Mouse (Mus musculus): ENCODE results near the gene Cldn14. TPM values are rescaled to one million over a fixed set of nuclear protein-coding genes. Genes with fewer than 3 reads are reported as not detected.
A peak's percentile ranks its signal among the peaks of the same experiment; 100 is the strongest.

Cldn14 gene
- polyA plus RNA-seq (2011; ENCODE audit: insufficient read depth, insufficient read length, low read depth, missing spikeins) = 0.42 TPM in 1 of 2 replicates, not detected in the other

GRCm38 (mm10) chr16:94008737-94009136 lies at the start of gene Cldn14:
Cldn14 (minus strand) TSS chr16:94008837.
- peak within 1 kb of the TSS; percentile 69; the same call in 1 of the 2 replicates for H3K27ac ChIP-seq (ENCODE audit: insufficient read depth, low read length)
- peak within 1 kb of the TSS; percentile 32; the same call in 1 of the 2 replicates for H3K9ac ChIP-seq (ENCODE audit: low read depth, poor library complexity, severe bottlenecking)
- H3K36me3 ChIP-seq (ENCODE audit: control insufficient read depth, insufficient read depth, low read length, poor library complexity, severe bottlenecking) = no peaks in the 10 kb centered on the region
- TF ChIP-seq EP300 (IDR thresholded peaks at IDR 0.05; ENCODE audit: insufficient read depth, low read depth, low read length) (no peak), POLR2A (IDR thresholded peaks at IDR 0.05; ENCODE audit: insufficient read depth, low read length) (no peak), CTCF (IDR thresholded peaks at IDR 0.05; ENCODE audit: low read depth, low read length) (no peak)
- no peaks in the 10 kb centered on the region for H3K27me3 ChIP-seq (ENCODE audit: control insufficient read depth, insufficient read depth, low read length, poor library complexity, severe bottlenecking)
- H3K4me1 ChIP-seq (ENCODE audit: control insufficient read depth, insufficient read depth, low read length) = peaks cover 6% of the 10 kb centered on the region
- H3K9me3 ChIP-seq (replicated peaks; ENCODE audit: control insufficient read depth, insufficient read depth, low read length, poor library complexity, severe bottlenecking) = no peaks in the 10 kb centered on the region
- no peak within 1 kb of the TSS for H3K4me3 ChIP-seq (ENCODE audit: low read depth, low read length)

GRCm38 (mm10) chr16:94055576-94055975 lies 46.9 kb upstream of the Cldn14 start:
- no peaks in the 10 kb centered on the region for H3K27me3 ChIP-seq (ENCODE audit: control insufficient read depth, insufficient read depth, low read length, poor library complexity, severe bottlenecking)
- no peak overlapping the region for H3K9ac ChIP-seq (ENCODE audit: low read depth, poor library complexity, severe bottlenecking)

GRCm38 (mm10) chr16:94055176-94055575 lies 46.5 kb upstream of the Cldn14 start:
- H3K27ac ChIP-seq (ENCODE audit: insufficient read depth, low read length) = no peak overlapping the region

More at GRCm38 (mm10) chr16:94055576-94055975, 46.9 kb upstream of the Cldn14 start:
- peaks cover 3% of the 10 kb centered on the region for H3K4me1 ChIP-seq (ENCODE audit: control insufficient read depth, insufficient read depth, low read length)
- H3K4me3 ChIP-seq (ENCODE audit: low read depth, low read length) = no peak overlapping the region
- H3K27ac ChIP-seq (ENCODE audit: insufficient read depth, low read length) = no peak overlapping the region
- no peaks in the 10 kb centered on the region for H3K36me3 ChIP-seq (ENCODE audit: control insufficient read depth, insufficient read depth, low read length, poor library complexity, severe bottlenecking)
- TF ChIP-seq EP300 (IDR thresholded peaks at IDR 0.05; ENCODE audit: insufficient read depth, low read depth, low read length) (no peak), POLR2A (IDR thresholded peaks at IDR 0.05; ENCODE audit: insufficient read depth, low read length) (no peak), CTCF (IDR thresholded peaks at IDR 0.05; ENCODE audit: low read depth, low read length) (no peak)
- H3K9me3 ChIP-seq (replicated peaks; ENCODE audit: control insufficient read depth, insufficient read depth, low read length, poor library complexity, severe bottlenecking) = no peaks in the 10 kb centered on the region

GRCm38 (mm10) chr16:94050368-94050767 lies 41.7 kb upstream of the Cldn14 start:
- H3K27me3 ChIP-seq (ENCODE audit: control insufficient read depth, insufficient read depth, low read length, poor library complexity, severe bottlenecking) = no peaks in the 10 kb centered on the region
- no peak overlapping the region for H3K9ac ChIP-seq (ENCODE audit: low read depth, poor library complexity, severe bottlenecking)
- H3K36me3 ChIP-seq (ENCODE audit: control insufficient read depth, insufficient read depth, low read length, poor library complexity, severe bottlenecking) = no peaks in the 10 kb centered on the region
- no peaks in the 10 kb centered on the region for H3K9me3 ChIP-seq (replicated peaks; ENCODE audit: control insufficient read depth, insufficient read depth, low read length, poor library complexity, severe bottlenecking)
- no peak overlapping the region for H3K4me3 ChIP-seq (ENCODE audit: low read depth, low read length)
- TF ChIP-seq POLR2A (IDR thresholded peaks at IDR 0.05; ENCODE audit: insufficient read depth, low read length) (no peak), CTCF (IDR thresholded peaks at IDR 0.05; ENCODE audit: low read depth, low read length) (no peak)
- H3K4me1 ChIP-seq (ENCODE audit: control insufficient read depth, insufficient read depth, low read length) = no peaks in the 10 kb centered on the region
- H3K27ac ChIP-seq (ENCODE audit: insufficient read depth, low read length) = no peak overlapping the region

More at GRCm38 (mm10) chr16:94055176-94055575, 46.5 kb upstream of the Cldn14 start:
- TF ChIP-seq POLR2A (IDR thresholded peaks at IDR 0.05; ENCODE audit: insufficient read depth, low read length) = no peak
- no peak for TF ChIP-seq CTCF (IDR thresholded peaks at IDR 0.05; ENCODE audit: low read depth, low read length)
- TF ChIP-seq EP300 (IDR thresholded peaks at IDR 0.05; ENCODE audit: insufficient read depth, low read depth, low read length) = no peak
- Histone ChIP-seq H3K9me3 (replicated peaks; ENCODE audit: control insufficient read depth, insufficient read depth, low read length, poor library complexity, severe bottlenecking) (no peaks in the 10 kb centered on the region), H3K4me3 (ENCODE audit: low read depth, low read length) (no peak overlapping the region), H3K36me3 (ENCODE audit: control insufficient read depth, insufficient read depth, low read length, poor library complexity, severe bottlenecking) (no peaks in the 10 kb centered on the region), H3K27me3 (ENCODE audit: control insufficient read depth, insufficient read depth, low read length, poor library complexity, severe bottlenecking) (no peaks in the 10 kb centered on the region), H3K9ac (ENCODE audit: low read depth, poor library complexity, severe bottlenecking) (no peak overlapping the region), H3K4me1 (ENCODE audit: control insufficient read depth, insufficient read depth, low read length) (peaks cover 3% of the 10 kb centered on the region)

DNA sequence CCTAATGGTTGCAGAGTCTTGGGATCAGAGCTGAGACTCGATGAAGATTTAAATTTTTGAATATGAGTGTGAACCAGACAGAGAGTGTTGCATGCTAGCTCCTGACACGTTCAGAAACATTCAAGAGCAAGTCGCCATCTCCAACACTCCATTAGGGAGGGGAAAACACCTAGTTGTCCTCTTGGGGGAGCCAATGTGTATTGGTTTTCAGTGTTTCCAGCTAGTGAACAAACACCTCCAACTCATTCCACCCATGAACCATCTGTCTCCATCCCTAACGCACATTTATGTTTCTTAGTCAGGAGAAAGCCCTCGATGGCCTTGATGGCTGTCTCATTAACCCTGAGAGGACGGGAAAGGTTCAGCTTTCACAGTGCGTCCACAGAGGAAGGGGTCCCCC lies 36.4 kb upstream of the Cldn14 start:
- no peak overlapping the region for H3K4me3 ChIP-seq (ENCODE audit: low read depth, low read length)
- no peaks in the 10 kb centered on the region for H3K36me3 ChIP-seq (ENCODE audit: control insufficient read depth, insufficient read depth, low read length, poor library complexity, severe bottlenecking)
- H3K9me3 ChIP-seq (replicated peaks; ENCODE audit: control insufficient read depth, insufficient read depth, low read length, poor library complexity, severe bottlenecking) = no peaks in the 10 kb centered on the region
- H3K27me3 ChIP-seq (ENCODE audit: control insufficient read depth, insufficient read depth, low read length, poor library complexity, severe bottlenecking) = no peaks in the 10 kb centered on the region
- no peaks in the 10 kb centered on the region for H3K4me1 ChIP-seq (ENCODE audit: control insufficient read depth, insufficient read depth, low read length)
- no peak overlapping the region for H3K9ac ChIP-seq (ENCODE audit: low read depth, poor library complexity, severe bottlenecking)
- TF ChIP-seq EP300 (IDR thresholded peaks at IDR 0.05; ENCODE audit: insufficient read depth, low read depth, low read length) (no peak), POLR2A (IDR thresholded peaks at IDR 0.05; ENCODE audit: insufficient read depth, low read length) (no peak), CTCF (IDR thresholded peaks at IDR 0.05; ENCODE audit: low read depth, low read length) (no peak)
- H3K27ac ChIP-seq (ENCODE audit: insufficient read depth, low read length) = no peak overlapping the region

DNA sequence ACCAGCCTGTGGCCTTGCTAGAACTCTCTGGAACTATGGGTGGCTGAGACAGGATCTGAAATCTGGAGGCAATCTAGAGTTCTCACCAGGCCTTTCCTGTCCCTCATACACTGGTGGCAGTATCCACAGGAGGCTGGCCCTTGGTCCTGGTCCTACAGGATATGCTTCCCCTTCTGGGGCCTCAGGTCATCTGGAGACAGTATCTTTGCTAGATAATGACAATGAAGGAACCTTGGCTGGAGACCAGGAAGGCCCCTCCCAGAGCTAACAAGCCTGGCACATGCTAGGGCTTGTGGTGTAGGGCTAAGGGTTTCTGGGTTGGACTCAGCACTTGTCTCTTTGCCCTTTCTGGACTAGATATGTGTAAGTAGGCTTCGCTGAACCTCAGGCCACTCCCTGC lies 35.2 kb upstream of the Cldn14 start:
- no peaks in the 10 kb centered on the region for H3K27me3 ChIP-seq (ENCODE audit: control insufficient read depth, insufficient read depth, low read length, poor library complexity, severe bottlenecking)
- no peak for TF ChIP-seq EP300 (IDR thresholded peaks at IDR 0.05; ENCODE audit: insufficient read depth, low read depth, low read length)
- H3K4me1 ChIP-seq (ENCODE audit: control insufficient read depth, insufficient read depth, low read length) = no peaks in the 10 kb centered on the region
- H3K9me3 ChIP-seq (replicated peaks; ENCODE audit: control insufficient read depth, insufficient read depth, low read length, poor library complexity, severe bottlenecking) = no peaks in the 10 kb centered on the region
- no peak overlapping the region for H3K9ac ChIP-seq (ENCODE audit: low read depth, poor library complexity, severe bottlenecking)
- H3K4me3 ChIP-seq (ENCODE audit: low read depth, low read length) = no peak overlapping the region
- H3K36me3 ChIP-seq (ENCODE audit: control insufficient read depth, insufficient read depth, low read length, poor library complexity, severe bottlenecking) = no peaks in the 10 kb centered on the region
- no peak overlapping the region for H3K27ac ChIP-seq (ENCODE audit: insufficient read depth, low read length)

Data from ES-Bruce4 (cell line).